Mouse (Mus musculus): ENCODE data around the gene Mmd2.

The Mmd2 gene

GRCm38 (mm10) chr5:142546344-142546743, 62.3 kb downstream of the Mmd2 start:
- in situ Hi-C loops (cut with MboI, MseI), result loop anchor here (5.0 kb wide), 1 partner anchor 64 kb away; no protein-coding TSS in a partner anchor

DNA sequence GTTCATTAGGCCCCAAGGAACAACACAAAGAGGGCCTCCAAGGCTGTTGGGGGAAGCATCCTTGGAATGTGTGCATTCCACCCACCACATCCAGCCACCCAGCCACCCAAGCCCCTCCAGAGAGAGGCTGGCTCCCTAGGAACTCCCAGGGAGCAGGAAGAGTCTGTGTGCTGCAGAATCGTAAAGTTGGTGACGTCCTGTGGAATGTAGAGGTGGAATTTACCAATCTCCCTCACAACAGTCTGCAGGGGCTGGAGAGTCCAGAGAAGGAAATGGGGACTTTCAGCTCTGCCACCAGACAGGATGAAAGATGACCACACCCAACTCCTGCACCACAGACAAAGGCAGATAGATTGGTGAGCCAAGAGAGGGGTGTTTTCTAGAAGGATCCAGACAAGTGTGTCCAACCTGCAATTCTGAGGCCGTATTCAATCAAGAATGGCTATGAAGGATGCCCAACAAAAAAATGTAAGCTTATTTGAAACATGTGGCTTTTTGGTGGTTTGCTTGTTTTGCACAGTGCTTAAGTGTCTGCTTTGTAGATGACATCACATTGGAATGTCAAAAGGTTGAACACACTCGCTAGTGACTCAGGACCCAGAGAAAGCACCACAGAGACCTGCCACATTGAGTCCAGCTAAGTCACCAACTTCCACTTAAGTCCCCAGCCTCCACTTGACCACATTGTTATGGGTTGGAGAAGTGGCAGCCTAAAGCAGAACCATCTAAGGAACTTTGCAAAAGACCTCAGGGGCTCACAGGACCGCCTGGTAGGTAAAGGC, 63.4 kb downstream of the Mmd2 start:
- in situ Hi-C loops (cut with MboI, MseI), result loop anchor here (5.0 kb wide), 1 partner anchor 63 kb away; no protein-coding TSS in a partner anchor

- in situ Hi-C loops (cut with MboI, MseI), result no loop called here
These were observed 71.3 kb downstream of the Mmd2 start for GRCm38 (mm10) chr5:142537286-142537685.

DNA sequence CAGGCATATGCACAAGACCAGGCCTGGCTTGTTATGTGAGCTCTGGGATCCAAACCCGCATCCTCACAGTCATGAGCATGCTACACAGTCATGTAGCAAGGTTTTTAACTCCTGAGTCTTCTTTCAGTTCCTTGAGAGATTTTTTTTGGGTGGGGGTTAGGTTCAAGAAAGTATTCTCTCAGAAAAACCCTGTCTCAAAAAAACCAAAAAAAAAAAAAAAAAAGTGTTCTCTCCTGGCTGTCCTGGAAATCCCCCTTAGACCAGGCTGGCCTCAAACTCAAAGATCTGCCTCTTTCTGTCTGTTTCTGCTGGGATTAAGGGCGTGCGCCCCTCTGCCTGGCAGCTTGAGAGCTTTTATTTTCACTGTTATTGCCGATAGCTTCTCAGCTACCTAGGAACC, 73.2 kb downstream of the Mmd2 start:
- in situ Hi-C loops (cut with MboI, MseI), result no loop called here

DNA sequence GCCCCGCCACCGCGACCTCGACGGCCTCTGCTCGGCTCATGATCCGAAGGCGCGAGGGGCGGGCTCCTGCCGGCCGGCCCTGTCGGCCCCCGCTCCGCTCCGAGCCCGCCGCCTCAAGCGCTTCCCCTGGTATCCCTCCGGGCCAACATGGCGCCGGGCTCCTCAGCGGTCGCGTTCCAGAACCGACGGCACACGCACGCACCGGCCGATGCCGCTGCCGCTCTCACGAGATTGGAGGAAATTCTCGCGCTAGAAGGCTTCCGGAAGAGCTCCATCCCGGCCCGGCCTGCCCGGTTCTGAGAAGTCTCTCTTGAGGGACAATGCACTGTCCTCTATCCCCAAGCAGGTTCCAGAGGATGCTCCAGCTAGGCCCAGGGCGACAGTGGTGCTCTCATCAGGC, 78.7 kb downstream of the Mmd2 start, which contains the start of gene Papolb:
Gene Papolb, minus strand, starts transcription at position 162 of the 400 bp plus-strand sequence.
- in situ Hi-C loops (cut with MboI, MseI), result no loop called here

DNA sequence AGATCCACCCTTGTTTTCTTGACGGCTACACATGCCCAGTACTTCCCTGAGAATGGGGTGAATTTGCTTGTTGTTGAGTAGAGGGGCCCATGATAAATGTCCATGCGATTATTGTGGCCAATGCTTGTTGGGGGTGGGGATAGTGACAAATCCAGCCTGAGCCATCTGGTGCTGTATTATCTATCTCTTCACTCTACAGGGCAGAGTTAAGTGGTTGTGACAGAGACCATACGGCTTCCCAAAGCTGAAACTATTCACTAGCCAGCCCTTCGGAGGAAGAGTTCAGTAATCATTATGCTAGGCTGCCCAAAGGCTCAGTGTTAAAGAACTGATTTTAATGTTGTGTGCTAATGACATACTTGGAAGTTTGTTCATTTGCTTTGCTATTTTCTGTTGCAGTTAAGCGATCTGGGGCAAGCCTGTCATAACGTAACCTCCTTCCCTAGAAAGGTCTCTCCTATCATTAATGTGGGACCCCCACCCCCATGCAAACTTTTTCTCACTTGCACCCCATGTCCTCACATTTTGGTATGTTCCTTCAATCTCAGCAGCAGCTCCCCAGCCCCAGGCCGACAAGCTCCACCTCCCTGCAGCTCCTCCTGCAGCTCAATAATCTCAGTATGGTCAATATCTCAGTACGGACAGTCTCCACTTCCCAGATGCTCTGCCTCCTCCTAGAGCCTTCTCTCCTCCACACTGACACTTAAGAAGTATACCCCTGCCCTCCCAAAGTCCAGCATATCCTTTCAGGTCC, 83.7 kb downstream of the Mmd2 start:
- in situ Hi-C loops (cut with MboI, MseI), result no loop called here

DNA sequence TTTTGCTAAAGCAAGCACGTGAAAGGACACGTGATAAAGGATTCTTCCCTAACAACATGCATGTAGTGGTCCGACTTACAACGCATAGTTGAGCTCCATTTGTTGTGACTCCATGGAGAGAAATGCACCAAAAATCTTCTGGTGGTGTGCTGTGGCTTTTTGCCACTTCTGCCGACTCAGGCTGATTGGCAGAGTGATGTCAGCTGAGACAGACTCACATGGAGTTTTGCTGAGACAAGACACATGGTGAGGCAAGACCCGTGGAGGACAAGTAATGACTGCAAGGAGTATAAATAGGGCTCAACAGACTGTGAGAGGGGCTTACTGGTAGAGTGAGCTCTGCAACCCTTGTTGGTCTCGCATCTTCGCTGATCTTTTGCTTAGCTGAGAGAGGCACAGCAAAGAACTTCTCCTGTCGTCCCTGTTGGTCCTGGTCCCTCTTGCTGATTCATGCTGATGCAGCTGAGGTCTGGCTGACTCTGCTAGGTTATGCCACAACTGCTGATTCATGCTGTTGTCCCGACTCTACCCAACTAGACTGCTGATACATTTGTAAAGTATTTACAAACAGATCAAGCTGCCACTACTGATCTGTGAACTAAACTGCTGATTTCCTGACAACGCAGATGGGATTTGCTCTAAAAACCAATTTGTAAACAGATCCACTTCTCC, 87.3 kb downstream of the Mmd2 start:
- in situ Hi-C loops (cut with MboI, MseI), result no loop called here

- in situ Hi-C loops (cut with MboI, MseI), result no loop called here
These were observed 88.2 kb downstream of the Mmd2 start for GRCm38 (mm10) chr5:142520360-142520759.

DNA sequence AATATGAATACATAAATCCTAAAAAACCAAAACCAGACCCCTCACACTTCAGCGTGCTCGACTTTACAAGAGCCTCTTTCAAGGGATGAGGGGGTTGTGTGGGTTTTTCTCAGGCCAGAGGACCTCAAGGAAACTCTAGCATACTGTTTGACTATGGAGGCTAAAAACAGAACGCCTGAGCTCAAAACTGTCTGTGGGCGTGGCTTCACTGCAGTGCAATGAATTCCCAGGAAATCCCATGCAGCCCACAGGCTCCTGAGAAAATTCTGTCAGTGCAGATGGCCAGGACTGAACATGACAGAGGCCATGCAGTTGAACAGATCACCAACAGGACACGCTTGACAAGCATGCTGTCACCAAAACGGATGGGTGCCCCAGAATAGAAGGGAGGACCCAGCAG, 89.6 kb downstream of the Mmd2 start:
- in situ Hi-C loops (cut with MboI, MseI), result no loop called here

Measured in regulatory T cell (primary cell).